Comparison of ENCODE assay signal across 8 mouse cellular contexts in genomic region chr2:121289730-121290540, GRCm38 (mm10). TPM values are rescaled to one million over a fixed set of nuclear protein-coding genes. Genes with fewer than 3 reads are reported as not detected.
DNase-seq lines count a peak whose midpoint lies in the region; ATAC-seq and TF ChIP-seq lines count a peak whose summit lies in the region.

No protein-coding gene starts in this region.

- no peaks in the 10 kb centered on the region for H3K36me3 ChIP-seq in lung, embryonic 14.5 days (ENCODE audit: insufficient read depth)
- no peaks in the 10 kb centered on the region for H3K36me3 ChIP-seq in forebrain, embryonic 16.5 days (ENCODE audit: control insufficient read depth, insufficient read depth)
- no peaks in the 10 kb centered on the region for H3K36me3 ChIP-seq in liver, embryonic 16.5 days (ENCODE audit: control insufficient read depth, insufficient read depth)

- ATAC-seq in lung, embryonic 14.5 days (ENCODE audit: insufficient read depth): peak; percentile 62
- peak; percentile 57 for ATAC-seq in forebrain, embryonic 16.5 days
- ATAC-seq in liver, embryonic 16.5 days (ENCODE audit: low read depth): no peak

- peak overlapping the region; percentile 18 for H3K9ac ChIP-seq in lung, embryonic 14.5 days
- peak overlapping the region; percentile 71 for H3K9ac ChIP-seq in forebrain, embryonic 16.5 days (replicated peaks; ENCODE audit: low read depth, low read length)
- peak overlapping the region; percentile 42 for H3K9ac ChIP-seq in liver, embryonic 16.5 days (ENCODE audit: low read depth, low read length)

- H3K9me3 ChIP-seq in lung, embryonic 14.5 days (ENCODE audit: low read depth, low read length): no peaks in the 10 kb centered on the region
- no peaks in the 10 kb centered on the region for H3K9me3 ChIP-seq in forebrain, embryonic 16.5 days (ENCODE audit: control insufficient read depth, low read length)
- H3K9me3 ChIP-seq in liver, embryonic 16.5 days (replicated peaks; ENCODE audit: control insufficient read depth, low read length): no peaks in the 10 kb centered on the region

- 4% methylated on average over 36 of the region's 36 CpGs for WGBS in lung, embryonic 14.5 days
- WGBS in forebrain, embryonic 16.5 days: 3% methylated on average over 36 of the region's 36 CpGs
- WGBS in liver, embryonic 16.5 days (ENCODE audit: insufficient replicate concordance): 5% methylated on average over 30 of the region's 36 CpGs

- no peak overlapping the region for H3K27ac ChIP-seq in lung, embryonic 14.5 days (ENCODE audit: low read depth)
- H3K27ac ChIP-seq in forebrain, embryonic 16.5 days (ENCODE audit: low read length): peak overlapping the region; percentile 51
- H3K27ac ChIP-seq in liver, embryonic 16.5 days (ENCODE audit: low read length): no peak overlapping the region

- no peak for TF ChIP-seq CTCF in lung, embryonic 14.5 days (IDR thresholded peaks at IDR 0.05; ENCODE audit: low read depth)

- H3K4me2 ChIP-seq in lung, embryonic 14.5 days: peak overlapping the region; percentile 79
- H3K4me2 ChIP-seq in forebrain, embryonic 16.5 days (ENCODE audit: low read length): peak overlapping the region; percentile 92
- peak overlapping the region; percentile 96 for H3K4me2 ChIP-seq in liver, embryonic 16.5 days (ENCODE audit: low read depth, low read length)

- peaks cover 24% of the 10 kb centered on the region for H3K27me3 ChIP-seq in lung, embryonic 14.5 days (ENCODE audit: insufficient read depth, low read length)
- no peaks in the 10 kb centered on the region for H3K27me3 ChIP-seq in forebrain, embryonic 16.5 days (replicated peaks; ENCODE audit: control insufficient read depth, insufficient read depth, low read length)
- H3K27me3 ChIP-seq in liver, embryonic 16.5 days (ENCODE audit: control insufficient read depth, insufficient read depth, low read depth, low read length): peaks cover 72% of the 10 kb centered on the region

- peaks cover 13% of the 10 kb centered on the region for H3K4me1 ChIP-seq in lung, embryonic 14.5 days (ENCODE audit: insufficient read depth)
- peaks cover 33% of the 10 kb centered on the region for H3K4me1 ChIP-seq in forebrain, embryonic 16.5 days (replicated peaks; ENCODE audit: control insufficient read depth, insufficient read depth, low read length)
- peaks cover 11% of the 10 kb centered on the region for H3K4me1 ChIP-seq in liver, embryonic 16.5 days (ENCODE audit: control insufficient read depth, low read depth, low read length)

- DNase-seq in adrenal gland, adult 8-10 months: peak; percentile 22
- DNase-seq in adrenal gland, adult 18-20 months (ENCODE audit: low spot score in 2 of 2): no peak
- DNase-seq in lung, embryonic 14.5 days: no peak
- no peak for DNase-seq in lung, adult 18-20 months
- DNase-seq in urinary bladder, postnatal 4 days (ENCODE audit: low spot score in 2 of 2): no peak
- DNase-seq in spleen, postnatal 10 days (ENCODE audit: low spot score in 2 of 2): no peak

- H3K4me3 ChIP-seq in lung, embryonic 14.5 days (ENCODE audit: low read depth, low read length): peak overlapping the region; percentile 38
- peak overlapping the region; percentile 75 for H3K4me3 ChIP-seq in forebrain, embryonic 16.5 days (replicated peaks; ENCODE audit: low read length)
- peak overlapping the region; percentile 68 for H3K4me3 ChIP-seq in liver, embryonic 16.5 days (ENCODE audit: low read depth, low read length)

RNA-seq across cellular contexts. Expression of gene Map1a, which starts 0.5 kb away (rescaled TPM):
- 10 to 100 TPM; 10.4 to 17.5 (median 12.5) TPM for total RNA-seq in adrenal gland, adult 8-10 months (2022)
- total RNA-seq in adrenal gland, adult 18-20 months (2021): 1 to 10 TPM; 6.5 to 7.6 TPM
- polyA plus RNA-seq in lung, embryonic 14.5 days (2014; fragmentation: Nextera tagmentation; extraction: Ambion mirVana): 5.5 and 5.7 TPM in 2 replicates
- 10.9 and 13.3 TPM in 2 replicates for polyA plus RNA-seq in forebrain, embryonic 16.5 days (2015; fragmentation: Nextera tagmentation; extraction: Ambion mirVana)
- 0.19 and 0.21 TPM in 2 replicates for polyA plus RNA-seq in liver, embryonic 16.5 days (2015; fragmentation: Nextera tagmentation; extraction: Ambion mirVana)

RNA-seq across cellular contexts. Expression of gene Trp53bp1, which starts 18.7 kb away (rescaled TPM):
- 100 to 1,000 TPM in 1 of 4 experiments, 10 to 100 TPM in 3; 81.3 to 124 (median 91.5) TPM for total RNA-seq in adrenal gland, adult 8-10 months (2022)
- 10 to 100 TPM; 61.6 to 69.8 TPM for total RNA-seq in adrenal gland, adult 18-20 months (2021)
- polyA plus RNA-seq in lung, embryonic 14.5 days (2014; fragmentation: Nextera tagmentation; extraction: Ambion mirVana): 55.5 and 73.6 TPM in 2 replicates
- 181 and 209 TPM in 2 replicates for polyA plus RNA-seq in forebrain, embryonic 16.5 days (2015; fragmentation: Nextera tagmentation; extraction: Ambion mirVana)
- 18.9 and 22.5 TPM in 2 replicates for polyA plus RNA-seq in liver, embryonic 16.5 days (2015; fragmentation: Nextera tagmentation; extraction: Ambion mirVana)

Comparison
In these comparisons a context has a peak if more than half of its experiments do, and no peak if none do; other contexts are left out.
1. H3K9ac ChIP-seq: peak in every context shown above with its lines; median percentile 71 in forebrain, embryonic 16.5 days; 42 in liver, embryonic 16.5 days; 18 in lung, embryonic 14.5 days.